Mouse (Mus musculus) liver, embryonic 12.5 days (tissue): ENCODE data around the gene Rpl3l. TPM values are rescaled to one million over a fixed set of nuclear protein-coding genes. Genes with fewer than 3 reads are reported as not detected.
"Not testable (repeated sequence)": the region's sequence is repeated elsewhere in the genome, so short reads cannot be mapped to it uniquely, and the experiment has no call there.

Source experiments
- ATAC-seq: fragments of 200-750 bp; cut with Nextera tagmentation; 2 replicates; pipeline ENCODE4 v1.8.0; 2017; ENCODE audit warnings: moderate number of reproducible peaks, mild to moderate bottlenecking, moderate library complexity
- H3K27ac ChIP-seq: fragments of 300-500 bp; sonication (generic); 2 replicates; pipeline ENCODE4 v1.5.1; 2016; ENCODE audit warnings: mild to moderate bottlenecking
- H3K27me3 ChIP-seq: fragments of 300-500 bp; sonication (generic); replicated peaks from 2 replicates; pipeline ENCODE4 v1.6.1; 2016; ENCODE audit warnings: mild to moderate bottlenecking, moderate library complexity
- H3K36me3 ChIP-seq: fragments of 300-500 bp; sonication (generic); 2 replicates; pipeline ENCODE4 v1.6.1; 2016; ENCODE audit warnings: mild to moderate bottlenecking, moderate library complexity
- H3K4me1 ChIP-seq: fragments of 300-500 bp; sonication (generic); 2 replicates; pipeline ENCODE4 v1.6.1; 2016
- H3K4me2 ChIP-seq: fragments of 300-500 bp; sonication (generic); 2 replicates; pipeline ENCODE4 v1.6.1; 2016; ENCODE audit warnings: mild to moderate bottlenecking, moderate library complexity
- H3K4me3 ChIP-seq: fragments of 300-500 bp; sonication (generic); 2 replicates; pipeline ENCODE4 v1.5.1; 2016; ENCODE audit warnings: mild to moderate bottlenecking, moderate library complexity
- H3K9ac ChIP-seq: fragments of 300-500 bp; sonication (generic); 2 replicates; pipeline ENCODE4 v1.6.1; 2016; ENCODE audit warnings: mild to moderate bottlenecking, moderate library complexity
- H3K9me3 ChIP-seq: fragments of 300-500 bp; sonication (generic); replicated peaks from 2 replicates; pipeline ENCODE4 v1.6.1; 2016; ENCODE audit warnings: mild to moderate bottlenecking, moderate library complexity
- WGBS: fragments of 180-500 bp; shearing (Covaris S2); methylation state at CpG from one replicate; pipeline ENCODE4 v1.1.7; 2016; ENCODE audit not compliant: insufficient replicate concordance; 5-methylcytosine and 5-hydroxymethylcytosine counted together
- polyA plus RNA-seq: library from polyadenylated mRNA; unstranded; fragments of >200 nt; fragmentation: Nextera tagmentation; extraction: Ambion mirVana; gene quantifications from 2 replicates; pipeline ENCODE4 v1.2.1, GENCODE M21; 2016

The Rpl3l gene
- polyA plus RNA-seq, 1 experiment from 2014 or later: not detected

DNA sequence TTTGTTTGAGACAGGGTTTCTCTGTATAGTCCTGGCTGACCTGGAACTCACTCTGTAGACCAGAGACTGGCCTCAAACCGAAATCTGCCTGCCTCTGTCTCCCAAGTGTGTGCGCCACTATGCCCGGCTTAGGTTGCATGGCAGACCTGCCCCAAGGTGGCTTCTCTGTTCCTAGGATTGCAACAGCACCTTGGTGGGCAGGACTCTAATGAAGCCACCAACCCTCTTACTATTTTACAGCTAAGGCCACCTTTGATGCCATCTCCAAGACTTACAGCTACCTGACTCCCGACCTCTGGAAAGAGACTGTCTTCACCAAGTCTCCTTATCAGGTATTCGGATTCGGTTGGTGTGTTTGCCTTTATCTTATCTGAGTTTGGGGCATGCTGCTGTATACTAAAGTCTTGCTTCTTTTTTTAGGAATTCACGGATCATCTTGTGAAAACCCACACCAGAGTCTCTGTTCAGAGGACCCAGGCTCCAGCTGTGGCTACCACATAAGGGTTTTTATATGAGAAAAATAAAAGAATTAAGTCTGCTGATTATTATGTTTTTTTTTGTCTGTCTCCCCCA is 6.2 kb upstream of the Rpl3l start:
- H3K4me3 ChIP-seq: peak overlapping the region; percentile 92
- 13% methylated on average over 7 of the region's 7 CpGs for WGBS
- H3K36me3 ChIP-seq: peaks cover 46% of the 10 kb centered on the region
- H3K27me3 ChIP-seq, ATAC-seq, H3K9me3 ChIP-seq: not testable (repeated sequence)
- peak overlapping the region; percentile 80 for H3K4me2 ChIP-seq
- peak overlapping the region; percentile 90 for H3K27ac ChIP-seq
- peak overlapping the region; percentile 93 for H3K9ac ChIP-seq
- peaks cover 55% of the 10 kb centered on the region for H3K4me1 ChIP-seq

DNA sequence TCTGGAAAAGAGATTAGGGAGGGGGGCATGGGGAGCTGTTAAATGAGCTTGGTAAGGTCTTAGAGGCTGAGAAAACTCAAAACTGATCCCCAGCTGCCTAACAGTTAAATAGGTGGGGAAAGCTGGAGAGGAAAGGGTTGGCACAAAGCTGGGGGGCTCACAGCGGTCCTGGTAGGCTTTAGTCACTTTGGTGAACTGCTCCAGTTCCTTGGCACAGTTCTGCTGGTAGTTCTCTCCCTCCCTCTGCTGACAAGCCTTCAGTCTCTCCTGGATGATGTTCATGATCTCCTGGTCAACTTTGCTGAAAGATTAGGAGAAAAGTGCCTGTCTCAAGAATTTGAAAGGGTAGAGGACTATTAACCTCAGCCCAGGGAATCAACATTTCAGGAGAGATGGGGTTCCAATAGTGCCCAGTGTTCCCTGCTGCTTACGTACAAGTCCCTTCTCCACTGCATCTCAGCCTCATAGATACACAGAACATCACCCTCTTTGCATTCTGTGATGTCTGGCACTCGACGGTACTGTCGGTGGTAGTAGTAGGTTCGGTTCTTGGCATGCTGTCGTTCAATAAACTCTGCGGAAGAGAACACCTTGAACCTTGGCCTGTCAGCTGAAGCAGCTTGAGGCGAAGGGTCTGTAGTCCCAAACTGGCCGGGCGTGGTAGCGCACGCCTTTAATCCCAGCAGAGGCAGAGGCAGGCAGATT is 5.2 kb upstream of the Rpl3l start:
- H3K27ac ChIP-seq: peak overlapping the region; percentile 90
- H3K4me3 ChIP-seq: peak overlapping the region; percentile 92
- H3K9me3 ChIP-seq: no peaks in the 10 kb centered on the region
- H3K4me2 ChIP-seq: peak overlapping the region; percentile 80
- no peak for ATAC-seq
- WGBS: 13% methylated on average over 13 of the region's 13 CpGs
- peaks cover 55% of the 10 kb centered on the region for H3K4me1 ChIP-seq
- H3K9ac ChIP-seq: peak overlapping the region; percentile 93
- 0 out of 2 replicates have a peak, but pooled peaks cover 3% of the 10 kb centered on the region for H3K27me3 ChIP-seq
- peaks cover 39% of the 10 kb centered on the region for H3K36me3 ChIP-seq

DNA sequence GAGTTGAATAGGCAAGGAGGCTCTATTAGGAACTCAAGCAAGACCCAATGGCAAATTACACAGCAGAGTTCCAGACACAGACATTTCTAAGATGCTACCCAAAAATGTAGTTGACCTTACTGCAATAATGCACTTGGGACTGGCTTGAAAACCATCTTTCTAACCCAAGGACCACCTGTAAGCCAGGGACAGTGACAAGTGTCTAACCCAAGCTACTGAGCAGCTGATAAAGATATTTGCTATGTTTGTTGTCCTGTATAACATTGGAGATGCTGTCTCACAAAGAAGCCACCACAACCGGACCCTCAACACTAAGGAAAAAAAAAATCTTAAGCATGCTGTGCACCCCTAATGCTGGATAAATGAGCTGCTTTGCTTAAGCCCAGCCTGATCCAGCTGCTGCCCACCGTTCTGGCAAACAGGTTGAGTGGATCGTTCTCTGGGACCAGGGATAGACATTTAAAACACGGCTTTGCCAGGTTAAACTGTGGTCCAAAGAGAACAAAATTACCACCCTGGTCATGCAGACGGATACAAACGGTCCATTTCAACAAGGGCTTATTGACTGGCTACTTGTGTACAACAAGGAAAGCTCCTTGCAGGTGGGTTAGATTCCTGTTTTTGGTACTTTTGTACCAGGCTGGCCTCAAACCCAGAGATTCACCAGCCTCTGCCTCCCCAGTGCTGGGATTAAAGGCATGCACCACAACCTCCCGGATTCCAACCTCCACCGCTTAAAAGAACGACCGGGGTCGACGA is 4.3 kb upstream of the Rpl3l start:
- WGBS: 3% methylated on average over 12 of the region's 12 CpGs
- Histone ChIP-seq H3K36me3 (peaks cover 29% of the 10 kb centered on the region), H3K4me2 (peak overlapping the region; percentile 80), H3K4me3 (peak overlapping the region; percentile 92), H3K9ac (peak overlapping the region; percentile 93), H3K27me3 (peaks cover 12% of the 10 kb centered on the region), H3K4me1 (peaks cover 50% of the 10 kb centered on the region), H3K27ac (peak overlapping the region; percentile 90), H3K9me3 (no peaks in the 10 kb centered on the region)
- no peak for ATAC-seq

GRCm38 (mm10) chr17:24723881-24724180 is 3.8 kb upstream of the Rpl3l start:
- ATAC-seq: peak; percentile 64
- peaks cover 45% of the 10 kb centered on the region for H3K4me1 ChIP-seq
- peak overlapping the region; percentile 90 for H3K27ac ChIP-seq
- H3K36me3 ChIP-seq: peaks cover 24% of the 10 kb centered on the region
- peak overlapping the region; percentile 93 for H3K9ac ChIP-seq
- H3K4me3 ChIP-seq: peak overlapping the region; percentile 92
- H3K9me3 ChIP-seq: no peaks in the 10 kb centered on the region
- WGBS: under 1% methylated on average over 15 of the region's 15 CpGs
- peaks cover 14% of the 10 kb centered on the region for H3K27me3 ChIP-seq
- H3K4me2 ChIP-seq: peak overlapping the region; percentile 80

GRCm38 (mm10) chr17:24724184-24724583 is 3.4 kb upstream of the Rpl3l start, which contains the start of gene Ndufb10:
Gene Ndufb10 (minus strand): TSS chr17:24724478.
- H3K4me3 ChIP-seq: peak within 1 kb of the TSS; percentile 92
- peaks cover 22% of the 10 kb centered on the region for H3K36me3 ChIP-seq
- H3K4me2 ChIP-seq: peak within 1 kb of the TSS; percentile 80
- peak within 1 kb of the TSS; percentile 90 for H3K27ac ChIP-seq
- WGBS: under 1% methylated on average over 30 of the region's 30 CpGs
- peaks cover 14% of the 10 kb centered on the region for H3K27me3 ChIP-seq
- peak; percentile 74 for ATAC-seq
- H3K9me3 ChIP-seq: no peaks in the 10 kb centered on the region
- H3K4me1 ChIP-seq: peaks cover 41% of the 10 kb centered on the region
- peak within 1 kb of the TSS; percentile 93 for H3K9ac ChIP-seq

DNA sequence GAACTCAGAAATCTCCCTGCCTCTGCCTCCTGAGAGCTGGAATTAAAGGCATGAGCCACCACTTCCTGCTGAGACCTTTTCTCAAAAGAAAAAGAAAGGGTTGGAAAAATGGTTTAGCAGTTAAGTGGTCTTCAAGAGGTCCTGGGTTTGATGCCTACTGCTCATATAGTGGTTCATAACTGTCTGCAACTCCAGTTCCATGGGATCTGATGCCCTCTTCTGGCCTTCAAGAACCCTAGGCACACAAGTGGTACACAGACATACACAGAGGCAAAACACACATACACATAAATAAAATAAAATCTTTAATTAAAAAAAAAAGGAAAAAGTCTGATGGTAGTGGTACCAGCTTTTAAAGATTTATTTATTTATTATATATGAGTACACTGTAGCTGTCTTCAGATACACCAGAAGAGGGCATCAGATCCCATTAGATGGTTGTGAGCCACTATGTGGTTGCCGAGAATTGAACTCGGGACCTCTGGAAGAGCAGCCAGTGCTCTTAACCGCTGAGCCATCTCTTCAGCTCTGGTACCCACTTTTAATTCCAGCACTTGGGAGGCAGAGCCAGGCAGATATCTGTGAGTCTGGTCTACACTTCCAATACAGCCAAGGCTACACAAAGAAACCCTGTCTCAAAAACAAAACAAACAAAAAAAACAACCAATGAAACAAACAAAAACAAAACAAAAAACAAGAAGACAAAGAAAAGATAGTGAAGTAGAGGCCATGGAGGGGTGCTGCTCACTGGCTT is 1.8 kb upstream of the Rpl3l start:
- Histone ChIP-seq H3K27me3 (peaks cover 14% of the 10 kb centered on the region), H3K4me1 (peaks cover 40% of the 10 kb centered on the region), H3K36me3 (peaks cover 18% of the 10 kb centered on the region), H3K9me3 (no peaks in the 10 kb centered on the region), H3K4me3 (no peak overlapping the region), H3K27ac (no peak overlapping the region), H3K4me2 (no peak overlapping the region), H3K9ac (no peak overlapping the region)
- ATAC-seq: no peak
- WGBS: 51% methylated on average over 3 of the region's 3 CpGs

DNA sequence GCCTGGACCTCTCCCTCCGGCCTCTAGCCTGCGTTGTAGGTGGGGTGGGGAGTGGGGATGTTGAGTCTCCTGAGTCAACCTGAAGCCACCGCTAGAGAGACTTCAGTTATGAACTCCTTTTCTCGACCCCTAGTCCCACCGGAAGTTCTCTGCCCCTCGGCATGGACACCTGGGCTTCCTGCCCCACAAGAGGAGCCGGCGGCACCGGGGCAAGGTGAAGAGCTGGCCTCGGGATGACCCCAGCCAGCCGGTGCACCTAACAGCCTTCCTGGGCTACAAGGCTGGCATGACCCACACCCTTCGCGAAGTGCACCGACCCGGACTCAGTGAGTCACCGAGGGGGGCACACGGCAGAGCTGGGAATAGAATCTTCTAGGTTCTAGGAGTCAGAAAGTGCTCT is 564 bp downstream of the Rpl3l start:
- Histone ChIP-seq H3K4me2 (no peak overlapping the region), H3K27ac (no peak overlapping the region), H3K9me3 (no peaks in the 10 kb centered on the region), H3K9ac (no peak overlapping the region), H3K4me1 (peaks cover 19% of the 10 kb centered on the region), H3K4me3 (no peak overlapping the region), H3K27me3 (peaks cover 28% of the 10 kb centered on the region), H3K36me3 (no peaks in the 10 kb centered on the region)
- ATAC-seq: no peak
- WGBS: 65% methylated on average over 17 of the region's 17 CpGs

DNA sequence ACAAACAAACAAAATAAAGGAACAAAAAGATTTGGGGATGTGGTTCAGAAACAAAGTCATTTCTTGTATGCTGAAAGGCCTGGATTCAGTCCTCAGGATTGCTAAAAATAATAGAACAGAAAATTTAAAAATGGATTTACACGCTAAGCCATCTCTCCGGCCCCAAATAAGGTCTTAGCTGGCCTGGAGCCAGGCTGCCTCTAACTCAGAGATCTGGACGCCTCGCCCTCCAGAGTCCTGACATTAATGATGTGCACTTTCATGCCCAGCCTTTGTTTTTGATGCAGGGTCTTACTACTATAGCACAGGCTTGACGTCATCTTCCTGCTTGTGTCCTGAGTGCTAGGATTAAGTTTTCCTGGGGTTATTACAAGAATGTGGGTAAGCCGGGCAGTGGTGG is 1.4 kb downstream of the Rpl3l start:
- H3K27me3 ChIP-seq: peaks cover 30% of the 10 kb centered on the region
- no peak overlapping the region for H3K4me3 ChIP-seq
- 70% methylated on average over 6 of the region's 6 CpGs for WGBS
- no peak overlapping the region for H3K9ac ChIP-seq
- peaks cover 13% of the 10 kb centered on the region for H3K4me1 ChIP-seq
- H3K36me3 ChIP-seq: no peaks in the 10 kb centered on the region
- H3K9me3 ChIP-seq: no peaks in the 10 kb centered on the region
- no peak overlapping the region for H3K27ac ChIP-seq
- no peak overlapping the region for H3K4me2 ChIP-seq
- no peak for ATAC-seq

GRCm38 (mm10) chr17:24730787-24731186 is 3.2 kb downstream of the Rpl3l start:
- no peak for ATAC-seq
- WGBS: 71% methylated on average over 14 of the region's 14 CpGs

DNA sequence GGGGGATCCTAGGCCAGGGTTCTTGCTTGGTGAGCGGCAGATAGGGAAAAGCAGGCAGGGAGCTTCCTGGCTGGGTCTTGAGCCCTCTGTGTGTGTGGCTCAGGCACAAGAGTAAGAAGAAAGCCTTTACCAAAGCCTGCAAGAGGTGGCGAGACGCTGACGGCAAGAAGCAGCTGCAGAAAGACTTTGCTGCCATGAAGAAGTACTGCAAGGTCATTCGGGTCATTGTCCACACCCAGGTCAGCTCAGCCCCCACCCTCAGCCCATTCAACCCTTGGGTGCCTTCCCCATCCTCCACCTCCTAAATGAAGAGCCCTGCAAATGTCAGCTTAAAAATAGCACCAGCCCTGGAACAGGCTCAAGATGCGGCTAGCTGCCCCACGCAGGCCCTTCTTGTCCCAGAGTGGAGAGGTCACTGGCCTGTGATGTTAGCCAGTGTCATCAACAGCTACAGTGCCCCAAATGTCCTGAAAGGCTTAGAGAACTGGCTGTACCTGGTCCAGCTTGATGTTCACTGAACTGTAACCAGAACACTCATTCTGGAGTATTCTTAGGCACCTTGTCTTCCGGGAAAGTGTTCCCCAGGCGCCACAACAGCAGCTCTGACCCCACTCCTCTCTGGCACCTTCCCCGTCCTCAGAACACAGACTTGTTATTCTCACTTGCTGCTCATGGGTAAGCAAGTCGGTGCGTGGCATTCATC is 4.8 kb downstream of the Rpl3l start:
- WGBS: 67% methylated on average over 12 of the region's 12 CpGs
- Histone ChIP-seq H3K4me2 (no peak overlapping the region), H3K27me3 (peaks cover 28% of the 10 kb centered on the region), H3K4me1 (peaks cover 16% of the 10 kb centered on the region), H3K9me3 (no peaks in the 10 kb centered on the region), H3K27ac (no peak overlapping the region), H3K4me3 (no peak overlapping the region), H3K9ac (no peak overlapping the region), H3K36me3 (no peaks in the 10 kb centered on the region)
- no peak for ATAC-seq

More at GRCm38 (mm10) chr17:24730787-24731186, 3.2 kb downstream of the Rpl3l start:
- no peak overlapping the region for H3K27ac ChIP-seq
- no peaks in the 10 kb centered on the region for H3K36me3 ChIP-seq
- no peak overlapping the region for H3K9ac ChIP-seq
- no peak overlapping the region for H3K4me3 ChIP-seq
- H3K9me3 ChIP-seq: no peaks in the 10 kb centered on the region
- H3K4me2 ChIP-seq: no peak overlapping the region
- peaks cover 30% of the 10 kb centered on the region for H3K27me3 ChIP-seq
- peaks cover 10% of the 10 kb centered on the region for H3K4me1 ChIP-seq

DNA sequence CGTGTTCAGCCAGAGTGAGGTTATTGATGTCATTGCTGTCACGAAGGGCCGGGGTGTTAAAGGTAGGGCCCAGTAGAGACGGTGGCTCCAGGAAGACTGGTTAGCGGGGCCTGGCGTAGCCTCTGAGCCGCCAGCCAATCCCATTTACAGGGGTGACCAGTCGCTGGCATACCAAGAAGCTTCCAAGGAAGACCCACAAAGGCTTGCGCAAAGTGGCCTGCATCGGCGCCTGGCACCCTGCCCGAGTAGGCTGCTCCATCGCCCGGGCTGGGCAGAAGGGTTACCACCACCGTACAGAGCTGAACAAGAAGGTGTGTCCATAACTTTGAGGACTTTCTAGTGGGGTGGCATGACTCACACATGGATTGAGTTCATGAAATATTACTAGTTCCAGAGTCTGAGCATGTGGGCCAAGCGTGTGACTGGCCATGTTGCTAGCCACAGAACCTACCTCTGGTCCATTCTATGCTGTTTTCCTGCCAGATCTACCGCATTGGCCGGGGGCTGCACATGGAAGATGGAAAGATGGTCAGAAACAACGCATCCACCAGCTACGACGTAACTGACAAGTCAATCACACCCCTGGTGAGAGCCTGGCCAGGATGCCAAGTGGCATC is 5.9 kb downstream of the Rpl3l start:
- Histone ChIP-seq H3K4me3 (no peak overlapping the region), H3K36me3 (no peaks in the 10 kb centered on the region), H3K27ac (no peak overlapping the region), H3K9me3 (no peaks in the 10 kb centered on the region), H3K4me1 (peaks cover 27% of the 10 kb centered on the region), H3K4me2 (no peak overlapping the region), H3K9ac (0 out of 2 replicates have a peak overlapping the region, but pooled peaks have one; percentile 3), H3K27me3 (0 out of 2 replicates have a peak, but pooled peaks cover 16% of the 10 kb centered on the region)
- ATAC-seq: no peak
- 84% methylated on average over 21 of the region's 21 CpGs for WGBS
